Mouse (Mus musculus) adrenal gland, postnatal 25 days (tissue): ENCODE measurements at regions not wholly inside any gene's neighbourhood (a gene's known extent, or its start where the extent isn't known, plus 50 kb on each side); places are given as distances from the start of the nearest gene placed in this dataset.
A peak's percentile ranks its signal among the peaks of the same experiment; 100 is the strongest.

Experiments
- DNase-seq: peaks from one replicate; pipeline ENCODE4 v3.0.0; 2021; ENCODE audit warnings: mixed read lengths

DNA sequence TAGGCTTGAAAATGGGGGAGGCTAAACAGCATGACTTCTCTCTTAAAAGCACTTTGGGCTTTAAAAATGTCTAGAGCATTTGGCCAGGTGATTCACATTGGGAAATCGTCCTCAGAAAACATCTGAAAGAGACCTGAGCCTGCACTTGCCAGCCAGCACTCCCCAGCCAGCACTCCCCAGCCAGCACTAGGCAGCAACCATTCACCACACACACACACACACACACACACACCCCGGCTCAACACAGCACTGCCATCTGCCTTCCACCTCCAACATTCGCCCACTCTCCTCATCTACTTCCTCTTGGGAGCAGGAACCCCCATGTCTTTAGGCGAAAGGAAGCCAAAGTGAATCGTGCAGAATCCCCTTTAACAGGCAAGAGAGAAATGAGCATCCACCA is 85.4 kb downstream of the Atp23 start:
- no peak for DNase-seq

DNA sequence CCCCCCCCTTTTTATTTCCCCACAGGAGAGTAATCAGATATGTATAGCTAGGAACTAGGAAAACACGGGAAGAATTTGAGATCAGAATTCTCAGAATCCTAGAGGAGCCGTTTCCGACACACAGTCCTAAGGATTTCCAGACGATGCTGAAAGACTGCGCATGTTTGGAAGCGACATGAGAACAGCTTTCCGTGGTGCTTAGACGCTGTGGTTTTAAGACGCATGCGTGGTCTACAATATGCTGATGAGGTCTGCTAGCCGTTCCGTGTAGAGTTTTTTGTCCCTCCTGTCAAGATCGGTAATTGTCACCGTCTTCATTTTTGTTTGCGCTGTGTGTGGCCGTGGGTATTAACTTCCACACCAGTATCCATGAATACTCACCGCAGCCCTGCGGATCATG is 86.2 kb downstream of the Atp23 start:
- no peak for DNase-seq

DNA sequence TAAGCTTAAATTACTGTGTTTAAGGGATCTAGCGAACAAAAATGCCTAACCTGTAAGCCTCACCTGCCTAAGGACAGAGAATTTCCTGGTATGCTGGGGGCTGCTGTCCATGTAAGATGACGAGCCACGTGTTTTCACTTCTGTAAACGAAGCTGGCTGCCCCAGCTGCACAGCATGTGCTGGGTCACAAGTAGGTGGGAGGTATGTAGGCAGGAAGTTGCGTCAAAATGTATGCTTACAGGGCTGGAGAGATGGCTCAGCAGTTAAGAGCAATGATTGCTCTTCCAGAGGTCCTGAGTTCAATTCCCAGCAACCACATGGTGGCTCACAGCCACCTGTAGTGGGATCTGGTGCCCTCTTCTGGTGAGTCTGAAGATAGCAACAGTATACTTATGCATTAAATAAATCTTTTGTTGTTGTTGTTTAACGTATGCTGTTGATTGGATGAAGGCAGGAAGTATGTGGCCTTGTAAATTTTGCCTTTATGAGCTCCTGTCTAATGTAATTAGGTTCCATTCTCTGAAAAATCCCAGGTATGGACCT is 88.0 kb downstream of the Atp23 start:
- no peak for DNase-seq

DNA sequence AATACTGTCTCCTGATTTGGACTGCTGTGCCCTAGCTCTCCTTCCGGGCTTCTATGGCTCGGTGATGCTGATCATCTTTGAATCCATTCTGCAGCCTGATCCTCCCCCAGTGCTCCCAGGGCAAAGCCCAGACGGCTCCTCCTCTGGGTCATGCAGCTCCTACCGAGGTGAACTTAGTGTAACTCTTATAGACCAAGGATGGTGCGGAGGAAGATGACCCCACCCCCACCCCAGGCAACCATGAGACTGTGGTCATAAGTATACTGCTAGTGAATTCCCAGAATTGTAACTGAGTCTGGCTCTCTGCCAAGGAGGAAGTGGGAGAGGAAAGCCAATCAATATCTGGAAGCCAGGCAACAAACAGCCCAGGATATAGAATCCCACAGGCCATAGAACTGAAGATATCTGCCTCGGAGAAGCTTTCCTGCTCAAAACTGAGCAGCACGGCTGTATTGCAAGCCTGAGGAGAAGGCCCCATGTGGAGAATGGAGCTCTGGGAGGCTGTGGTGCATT is 88.9 kb downstream of the Atp23 start:
- no peak for DNase-seq

DNA sequence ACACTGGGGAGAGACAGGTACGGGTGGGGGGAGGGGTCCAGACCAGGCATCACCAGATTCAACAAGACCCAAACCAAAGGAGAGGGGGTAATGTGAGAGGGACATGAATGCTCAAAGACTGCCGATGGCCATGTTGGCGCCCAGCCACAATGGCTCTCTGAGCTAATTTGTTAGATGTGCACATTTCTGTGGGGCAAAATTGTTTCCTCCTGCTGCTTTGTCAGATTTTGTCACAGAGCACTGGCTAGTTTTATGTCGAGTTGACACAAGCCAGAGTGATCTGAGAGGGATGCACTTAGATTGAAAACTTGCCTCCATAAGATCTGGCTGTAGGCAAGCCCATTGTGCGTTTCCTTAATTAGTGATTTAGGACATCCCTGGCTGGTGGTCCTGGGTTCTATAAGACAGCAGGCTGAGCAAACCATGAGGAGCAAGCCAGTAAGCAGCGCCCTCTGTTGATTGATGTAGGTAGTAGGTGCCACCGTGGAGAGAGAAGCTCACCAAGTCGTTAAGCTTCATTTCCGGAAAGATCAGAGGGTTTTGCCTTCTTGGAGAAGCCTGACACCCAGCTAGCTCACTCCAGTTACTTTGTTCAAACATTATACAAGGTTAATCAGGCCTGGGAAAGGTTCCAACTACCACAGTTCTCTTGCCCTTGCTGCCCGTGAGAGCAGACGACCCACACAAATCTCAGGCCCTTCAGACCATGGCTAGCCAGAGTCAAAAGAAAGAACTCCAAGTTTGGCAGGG is 90.6 kb downstream of the Atp23 start:
- no peak for DNase-seq

DNA sequence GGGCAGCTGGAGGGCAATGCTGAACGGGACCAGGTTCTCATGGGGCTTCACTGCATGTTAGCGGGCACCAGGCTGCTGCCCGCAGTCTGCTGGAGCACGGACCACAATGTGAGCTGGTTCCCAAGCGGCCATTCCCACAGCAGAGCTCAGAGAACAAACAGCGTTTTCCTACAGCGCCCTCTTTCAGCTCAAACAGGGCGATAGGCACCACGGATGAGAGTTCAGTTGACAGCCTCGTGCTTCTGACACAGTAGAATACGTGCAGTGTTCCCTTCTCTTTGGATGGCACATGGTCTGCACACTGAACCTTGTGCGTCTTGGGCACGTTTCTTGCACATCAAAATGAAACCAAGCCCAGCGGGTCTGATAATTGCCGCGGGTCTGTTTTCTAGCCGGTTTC is 91.6 kb downstream of the Atp23 start:
- DNase-seq, result no peak

DNA sequence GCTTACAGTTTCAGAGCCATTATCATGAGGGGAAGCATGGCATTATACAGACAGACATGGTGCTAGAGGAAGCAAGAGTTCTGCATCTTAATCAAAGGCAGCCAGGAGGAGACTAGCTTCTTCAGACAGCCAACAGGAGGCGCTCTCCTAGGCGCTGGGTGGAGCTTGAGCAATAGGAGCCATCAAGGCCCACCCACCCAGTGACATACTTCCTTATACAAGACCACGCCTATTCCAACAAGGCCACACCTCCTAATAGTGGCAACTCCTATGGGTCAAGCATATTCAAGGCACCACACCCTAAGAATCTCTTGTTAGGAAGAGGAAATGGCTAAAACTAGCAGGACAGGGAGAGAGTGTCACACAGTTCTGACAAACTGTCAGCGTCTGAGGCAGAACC is 94.3 kb downstream of the Atp23 start:
- DNase-seq, result no peak

DNA sequence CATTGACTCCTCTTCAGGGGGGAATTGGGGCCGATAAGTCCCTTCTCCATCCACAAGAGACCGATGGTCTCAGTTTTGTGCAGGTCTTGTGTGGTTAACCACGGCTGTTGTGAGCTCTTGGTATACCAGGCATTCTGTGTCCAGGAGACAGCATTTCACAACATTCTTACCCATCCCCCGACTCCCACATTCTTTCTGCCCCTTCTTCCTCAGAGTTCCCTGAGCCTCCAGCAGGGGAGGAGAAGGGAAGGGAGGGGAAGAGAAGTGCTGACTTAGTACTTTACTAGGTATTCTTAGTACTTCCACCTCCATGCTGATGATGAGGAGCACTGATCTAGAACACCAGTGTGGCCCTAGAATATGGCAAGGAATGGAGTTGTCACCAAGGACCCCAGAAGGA is 98.4 kb downstream of the Atp23 start:
- DNase-seq, result no peak

DNA sequence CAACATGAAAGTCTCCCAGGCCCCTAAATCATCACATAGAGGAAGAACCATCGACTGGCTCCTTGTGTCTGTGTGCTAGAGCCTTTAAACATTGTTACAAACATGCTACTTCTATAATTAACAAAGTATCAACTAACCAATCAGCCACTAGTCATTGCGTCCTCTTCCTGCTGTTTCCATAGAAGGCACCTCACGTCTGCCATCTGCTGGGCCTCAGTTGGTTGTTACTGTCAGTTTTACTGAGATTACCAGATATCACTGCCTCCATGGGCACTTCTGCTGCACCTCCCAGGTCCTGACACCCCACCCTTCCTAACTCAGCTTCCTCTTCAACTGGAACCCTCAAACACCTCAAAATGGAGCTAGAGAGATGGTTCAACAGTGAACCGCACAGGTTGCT is 101.8 kb downstream of the Atp23 start:
- no peak for DNase-seq

DNA sequence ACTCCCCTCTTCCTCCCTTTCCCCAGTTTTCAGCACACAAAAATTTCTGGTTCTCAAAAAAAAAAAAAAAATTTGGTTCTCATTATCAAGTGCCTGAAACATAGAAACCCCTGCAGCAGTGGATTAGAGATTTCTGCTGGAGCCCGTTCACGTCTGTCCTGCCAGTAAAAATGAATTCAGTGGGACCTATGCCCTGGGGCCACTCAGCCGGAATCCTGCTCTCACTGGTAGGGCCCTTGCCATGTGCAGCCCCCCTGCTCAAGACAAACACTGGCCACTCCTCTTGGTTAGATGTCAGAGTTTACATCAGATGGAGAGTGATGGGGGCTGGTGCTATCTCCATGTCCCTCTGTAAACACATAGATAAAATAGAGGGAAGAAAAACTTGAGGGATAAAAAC is 108.0 kb downstream of the Atp23 start:
- DNase-seq, result no peak

DNA sequence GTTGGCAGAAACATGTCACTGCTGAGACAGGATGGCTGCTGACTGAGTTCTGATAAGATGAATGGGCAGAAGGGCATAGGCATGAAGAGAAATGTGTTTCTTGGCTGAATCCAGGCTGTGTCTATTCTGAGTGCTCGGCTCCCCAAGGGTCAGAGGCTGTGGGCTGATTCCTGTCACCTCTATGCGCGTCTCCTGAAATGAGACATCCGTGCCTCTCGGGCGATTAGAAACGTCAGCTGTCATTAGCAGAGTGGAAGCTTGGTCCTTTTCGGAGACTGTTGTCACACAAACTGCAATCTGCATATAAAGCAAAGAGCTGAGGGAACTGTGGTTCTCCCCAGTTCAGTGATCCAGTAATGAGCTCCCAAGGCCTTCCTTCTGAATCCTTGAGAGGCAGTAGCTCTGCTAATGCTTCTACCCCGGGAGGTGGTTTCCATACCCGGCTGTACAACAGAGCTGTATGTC is 108.8 kb downstream of the Atp23 start:
- DNase-seq, result no peak

DNA sequence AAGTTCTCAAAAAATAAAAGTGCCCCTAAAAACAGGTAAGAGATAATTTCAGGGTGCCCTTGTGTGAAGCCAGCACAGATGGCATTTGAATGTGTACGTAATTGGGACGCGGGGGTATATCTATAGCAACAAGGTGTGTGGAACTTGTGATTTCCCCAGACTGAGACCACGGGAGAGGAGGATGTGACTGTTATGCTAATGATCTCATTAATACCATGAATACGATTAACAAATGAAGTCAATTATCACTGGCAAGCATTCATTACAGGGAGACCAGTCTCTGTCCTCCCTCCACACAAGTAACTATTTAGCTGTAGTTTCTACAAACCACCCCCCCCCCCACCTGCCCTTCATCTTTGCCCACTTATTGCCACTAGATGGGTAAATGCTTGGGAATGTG is 112.9 kb downstream of the Atp23 start:
- DNase-seq, result no peak

DNA sequence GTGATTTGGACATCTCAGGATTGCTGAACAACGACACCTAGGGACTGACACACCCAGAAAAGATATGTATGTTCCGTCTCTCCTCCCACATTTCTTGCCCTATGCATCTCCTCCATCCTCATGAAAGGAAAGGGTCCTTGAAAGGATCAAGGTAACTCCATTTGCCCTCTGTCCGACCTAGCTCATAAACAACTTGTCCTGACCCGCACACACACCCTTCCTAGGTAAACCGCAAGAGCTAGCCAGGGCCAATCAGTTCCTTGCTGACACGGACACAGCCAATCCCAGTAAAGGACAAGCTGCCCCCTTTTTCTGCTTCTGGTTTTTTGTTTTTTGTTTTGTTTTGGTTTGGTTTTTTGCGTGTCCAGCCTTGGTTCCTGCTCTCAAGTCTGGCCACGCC is 118.0 kb downstream of the Atp23 start:
- DNase-seq, result no peak

DNA sequence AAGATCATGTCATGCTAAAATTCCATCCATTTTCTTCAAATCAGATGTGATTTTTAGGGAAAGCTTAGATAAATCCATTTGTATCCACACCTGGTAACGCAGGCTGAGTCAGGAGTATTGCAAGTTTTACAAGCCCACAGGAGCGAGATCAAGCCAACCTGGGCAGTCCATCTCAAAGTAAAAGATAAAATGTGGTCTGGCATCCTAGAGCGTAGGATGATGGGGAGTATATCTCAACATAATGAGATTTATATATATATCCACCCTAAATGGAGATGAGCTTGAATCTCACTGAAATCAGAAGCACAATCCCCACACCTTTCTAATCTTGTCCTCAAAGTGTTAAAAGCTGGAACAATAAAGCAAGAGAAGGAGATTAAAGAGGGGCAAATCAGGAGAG is 124.6 kb downstream of the Atp23 start:
- DNase-seq, result no peak

DNA sequence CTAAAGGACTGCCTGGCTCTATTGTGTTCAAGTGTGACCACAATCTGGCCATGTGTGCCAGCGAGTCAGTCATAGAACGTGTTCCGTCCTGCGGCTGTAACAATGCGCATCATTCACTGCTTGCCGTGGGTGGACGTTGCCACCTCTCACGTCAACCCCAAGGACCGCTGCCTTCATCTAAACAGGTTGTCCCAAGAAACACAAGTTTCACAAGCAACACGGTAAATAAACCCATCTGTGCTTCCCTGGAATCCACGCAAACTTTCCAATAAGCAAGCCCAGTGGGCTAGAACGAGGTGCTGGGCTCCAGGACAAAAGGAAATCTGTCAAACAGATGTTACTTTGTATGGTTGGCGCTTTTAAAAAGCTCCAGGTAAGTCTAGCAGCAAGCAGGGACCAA is 125.2 kb downstream of the Atp23 start:
- DNase-seq, result no peak

DNA sequence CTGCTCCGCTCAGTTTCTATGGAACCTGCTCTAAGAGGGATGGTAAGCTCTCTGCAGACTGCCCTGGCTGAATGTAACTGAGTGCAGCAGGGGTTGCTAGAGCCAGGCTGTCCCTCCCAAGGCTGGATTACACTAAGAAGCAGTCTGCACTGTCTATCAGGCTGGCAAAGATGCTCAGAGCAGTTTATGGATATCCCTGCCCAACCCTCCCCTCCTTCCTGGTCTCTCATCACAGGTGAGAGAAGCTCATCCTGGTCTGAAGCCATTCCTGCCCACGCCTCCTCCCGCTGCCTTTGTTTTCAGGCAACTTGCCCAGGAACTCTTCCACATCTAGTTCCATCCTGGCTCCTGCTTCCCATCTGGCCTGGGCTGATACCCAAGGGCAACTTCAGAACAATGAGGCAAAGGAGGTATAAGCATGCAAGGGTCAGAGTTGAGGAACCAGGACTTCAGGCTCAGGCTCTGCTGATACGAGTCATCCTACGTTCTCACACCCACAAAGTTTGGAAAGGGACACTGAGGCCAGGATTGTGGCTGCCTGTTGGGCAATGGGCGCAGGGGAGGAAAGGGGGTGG is 130.6 kb downstream of the Atp23 start:
- DNase-seq, result no peak

DNA sequence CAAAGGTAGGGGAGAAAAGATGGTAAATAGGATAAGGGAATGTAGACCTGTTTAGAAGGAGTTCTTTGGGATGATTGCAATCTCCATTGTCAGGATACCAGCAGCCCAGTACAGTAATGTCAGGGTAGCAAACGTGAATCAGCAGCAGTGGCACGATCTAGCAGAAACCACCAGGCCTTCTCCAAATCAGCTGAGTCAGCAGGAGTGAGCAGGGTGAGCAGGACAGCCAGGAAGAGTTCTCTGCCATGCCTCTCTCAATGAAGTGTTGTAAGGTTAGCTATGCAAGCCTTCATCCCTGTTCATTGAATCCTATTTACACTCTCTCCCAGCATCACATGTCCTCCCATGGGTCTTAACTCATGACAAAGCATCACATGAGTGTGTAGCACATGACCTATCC is 135.5 kb downstream of the Atp23 start:
- DNase-seq, result no peak

DNA sequence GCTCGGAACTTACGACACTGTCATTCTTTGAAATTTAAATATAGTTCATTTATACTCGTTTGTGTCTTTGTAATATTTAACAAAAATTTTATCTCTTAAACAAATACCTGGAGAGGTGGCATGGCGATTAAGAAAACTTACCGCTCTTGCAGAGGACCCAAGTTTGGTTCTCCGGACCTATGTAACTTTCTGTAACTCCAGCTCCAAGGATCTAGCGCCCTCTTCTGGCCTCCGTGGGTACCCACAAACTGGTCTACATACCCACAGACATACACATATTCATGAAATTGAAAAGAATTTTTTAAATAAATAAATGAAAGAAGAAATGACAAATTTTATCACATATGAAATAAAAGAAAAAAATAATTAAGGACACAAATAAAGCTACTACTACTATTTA is 136.4 kb downstream of the Atp23 start:
- DNase-seq, result no peak

DNA sequence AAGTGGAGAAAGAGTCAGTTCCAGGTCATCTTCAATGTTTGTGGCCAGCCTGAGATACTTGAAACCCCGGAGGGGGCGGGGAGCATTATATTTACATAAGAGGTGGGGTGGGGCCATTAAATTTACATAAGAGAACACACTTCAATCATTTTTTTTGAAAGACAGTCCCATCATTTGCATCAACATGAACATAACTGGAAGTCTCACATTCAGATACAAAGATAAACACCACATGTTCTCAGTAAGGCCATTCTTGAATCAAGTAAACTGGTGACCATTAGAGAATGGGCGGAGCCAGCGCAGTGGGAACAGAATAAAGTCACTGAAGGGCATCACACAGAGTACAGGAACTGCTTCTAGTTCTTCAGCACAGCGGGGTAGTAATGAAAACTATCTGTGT is 137.2 kb downstream of the Atp23 start:
- no peak for DNase-seq

DNA sequence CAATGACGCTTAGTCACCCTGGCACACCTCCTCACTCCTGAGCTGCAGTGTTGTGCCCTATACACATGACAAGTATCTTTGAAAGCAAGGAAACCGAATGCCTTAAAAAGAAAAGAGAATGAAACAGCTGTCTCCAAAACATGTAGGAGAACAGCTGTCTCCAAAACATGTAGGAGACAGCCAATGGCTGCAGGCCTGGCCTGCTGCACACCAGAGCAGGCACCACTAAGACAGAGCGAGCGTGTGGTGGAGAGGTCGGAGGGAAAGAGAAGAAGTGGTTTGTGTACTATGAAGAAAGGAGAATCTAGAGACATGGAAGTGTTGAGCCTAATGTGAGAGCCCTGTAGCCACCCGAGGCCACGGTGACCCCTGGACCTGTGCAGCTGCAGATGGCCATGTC is 142.5 kb downstream of the Atp23 start:
- no peak for DNase-seq

DNA sequence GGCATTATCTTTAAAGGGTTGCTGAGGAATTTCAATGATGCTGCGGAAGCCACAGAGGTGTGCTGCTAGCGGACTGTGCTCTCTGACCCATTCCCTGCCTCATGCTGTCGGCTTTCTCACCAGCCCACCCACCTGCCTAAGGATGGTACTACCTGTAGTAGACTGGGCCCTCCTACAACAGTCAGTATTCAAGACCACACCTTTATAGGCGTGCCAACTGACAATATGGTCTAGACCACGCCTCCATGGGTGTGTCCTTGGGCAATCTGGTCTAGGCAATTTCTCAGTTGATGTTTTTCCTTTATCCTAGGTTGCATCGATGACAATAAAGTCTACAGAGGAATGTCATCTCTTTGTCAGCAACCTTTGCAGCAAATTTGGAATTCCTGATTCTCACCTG is 148.0 kb downstream of the Atp23 start:
- no peak for DNase-seq

DNA sequence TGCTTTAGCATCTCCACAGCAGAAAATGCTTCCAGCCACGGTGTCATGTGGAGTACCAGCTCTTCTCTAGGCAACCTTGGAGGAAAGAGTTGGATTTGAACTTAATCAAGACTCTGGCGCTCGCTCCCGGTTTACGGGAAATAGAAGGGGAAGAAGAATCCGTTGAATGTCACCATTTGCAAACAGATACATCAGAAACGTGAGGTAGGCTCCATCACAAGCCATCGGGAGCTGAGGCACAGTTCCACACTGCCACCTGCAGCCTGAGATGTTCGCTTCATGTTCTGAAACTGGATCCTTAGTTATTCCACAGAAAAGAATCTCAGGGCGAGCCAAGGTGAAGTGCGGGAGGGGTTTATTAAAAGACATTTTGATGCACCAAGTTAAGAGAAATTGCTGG is 148.5 kb downstream of the Atp23 start:
- peak; percentile 30 for DNase-seq

DNA sequence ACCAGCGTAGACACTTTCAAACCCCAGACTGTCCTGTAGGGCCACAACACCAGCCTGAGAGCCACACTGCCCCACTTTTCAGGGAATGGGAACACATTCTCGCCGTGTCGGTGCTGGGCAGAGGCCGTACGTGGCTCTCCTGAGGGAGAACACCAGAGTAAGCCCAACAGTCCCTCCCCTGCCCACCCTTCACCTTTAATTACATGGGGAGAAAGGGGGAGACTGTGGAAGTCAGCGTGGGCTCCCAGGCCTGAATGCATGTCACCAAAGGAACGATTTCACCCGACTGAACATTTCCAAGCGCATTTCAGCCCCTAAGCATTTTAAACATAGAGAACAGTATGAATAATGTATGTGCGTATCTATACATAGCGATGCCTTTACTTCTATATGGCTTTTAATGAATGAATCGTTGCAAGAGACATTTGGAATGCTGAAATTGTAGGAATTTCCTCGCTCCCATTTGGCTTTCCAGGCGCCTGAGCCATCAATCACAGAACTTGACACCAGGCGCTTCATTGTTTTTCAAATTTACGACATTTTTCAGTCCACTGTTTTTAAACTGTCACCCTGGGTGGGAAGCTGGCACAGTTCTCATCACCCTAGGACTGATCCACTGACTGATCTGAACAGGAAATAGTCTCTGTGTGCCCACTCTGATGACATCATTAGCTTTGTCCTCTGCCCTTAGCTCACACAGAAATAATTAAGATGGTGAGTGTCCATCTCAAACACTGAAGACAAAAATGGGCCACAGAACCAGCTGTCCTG is 152.3 kb downstream of the Atp23 start:
- no peak for DNase-seq
